ENCODE assay signal across 11 mouse cellular contexts in genomic region chr13:54384518-54384917, GRCm38 (mm10). TPM values are rescaled to one million over a fixed set of nuclear protein-coding genes. Genes with fewer than 3 reads are reported as not detected.
DNase-seq lines count a peak whose midpoint lies in the region; ATAC-seq lines count a peak whose summit lies in the region.
"Had no signal": no experiment of that assay in that cellular context is flagged by ENCODE, and none has a peak within 500 bp of the region (broad histone marks: within the 10 kb centered on the region; RNA-seq: fewer than 3 reads in every experiment).

No protein-coding gene starts in this region.

- H3K9ac ChIP-seq in hindbrain, embryonic 12.5 days, result no peak overlapping the region
- H3K9ac ChIP-seq in hindbrain, embryonic 14.5 days, result no peak overlapping the region
- H3K9ac ChIP-seq in neural tube, embryonic 11.5 days (ENCODE audit: low read length), result peak overlapping the region; percentile 18
- H3K9ac ChIP-seq in forebrain, embryonic 15.5 days (replicated peaks), result 0 out of 2 replicates have a peak overlapping the region, but pooled peaks have one; percentile 8
- H3K9ac ChIP-seq in neural tube, embryonic 14.5 days (replicated peaks; ENCODE audit: low read depth, low read length), result no peak overlapping the region
- H3K9ac ChIP-seq: liver, postnatal 0 days had no signal

- H3K9me3 ChIP-seq in hindbrain, embryonic 12.5 days (replicated peaks), result no peaks in the 10 kb centered on the region
- H3K9me3 ChIP-seq in hindbrain, embryonic 14.5 days (ENCODE audit: control insufficient read depth, low read length), result no peaks in the 10 kb centered on the region
- H3K9me3 ChIP-seq in neural tube, embryonic 11.5 days (ENCODE audit: control insufficient read depth, low read length), result no peaks in the 10 kb centered on the region
- no peaks in the 10 kb centered on the region for H3K9me3 ChIP-seq in forebrain, embryonic 15.5 days
- H3K9me3 ChIP-seq in neural tube, embryonic 14.5 days (ENCODE audit: control insufficient read depth, low read length), result no peaks in the 10 kb centered on the region

- DNase-seq in hindbrain, embryonic 14.5 days (ENCODE audit: low spot score), result no peak
- DNase-seq in neural tube, embryonic 11.5 days (ENCODE audit: low spot score), result no peak
- DNase-seq in neural tube, embryonic 10.5 days (ENCODE audit: extremely low spot score, low spot score), result no peak
- DNase-seq in adrenal gland, adult 18-20 months (ENCODE audit: low spot score in 2 of 2), result no peak
- DNase-seq: adrenal gland, postnatal 10 days; layer of hippocampus, postnatal 36 days; liver, postnatal 0 days had no signal

- ATAC-seq in hindbrain, embryonic 12.5 days (ENCODE audit: low FRiP score), result 0 out of 2 replicates have a peak, but pooled peaks have one; percentile 53
- ATAC-seq in hindbrain, embryonic 14.5 days (ENCODE audit: low FRiP score), result no peak
- ATAC-seq in neural tube, embryonic 11.5 days (ENCODE audit: insufficient read depth, low FRiP score, low TSS enrichment), result no peak
- ATAC-seq in forebrain, embryonic 15.5 days (replicated peaks), result peak; percentile 46; the same call in 1 of the 2 replicates
- ATAC-seq in neural tube, embryonic 14.5 days (ENCODE audit: low read depth), result no peak
- no peak for ATAC-seq in CD4-positive, CD25-positive, alpha-beta regulatory T cell, adult 4 months
- ATAC-seq: liver, postnatal 0 days had no signal

- H3K4me1 ChIP-seq in hindbrain, embryonic 12.5 days, result peaks cover 13% of the 10 kb centered on the region
- peaks cover 13% of the 10 kb centered on the region for H3K4me1 ChIP-seq in hindbrain, embryonic 14.5 days (replicated peaks; ENCODE audit: control insufficient read depth, insufficient read depth, low read length)
- peaks cover 5% of the 10 kb centered on the region; the same call in 1 of the 2 replicates for H3K4me1 ChIP-seq in neural tube, embryonic 11.5 days (ENCODE audit: control insufficient read depth, insufficient read depth, low read length)
- H3K4me1 ChIP-seq in forebrain, embryonic 15.5 days, result peaks cover 42% of the 10 kb centered on the region
- peaks cover 15% of the 10 kb centered on the region; the same call in 1 of the 2 replicates for H3K4me1 ChIP-seq in neural tube, embryonic 14.5 days (ENCODE audit: control insufficient read depth, insufficient read depth, low read length)

- H3K27me3 ChIP-seq in hindbrain, embryonic 12.5 days, result no peaks in the 10 kb centered on the region
- no peaks in the 10 kb centered on the region for H3K27me3 ChIP-seq in hindbrain, embryonic 14.5 days (ENCODE audit: control insufficient read depth, insufficient read depth, low read length)
- H3K27me3 ChIP-seq in neural tube, embryonic 11.5 days (ENCODE audit: control insufficient read depth, insufficient read depth, low read length), result no peaks in the 10 kb centered on the region
- no peaks in the 10 kb centered on the region for H3K27me3 ChIP-seq in forebrain, embryonic 15.5 days
- no peaks in the 10 kb centered on the region for H3K27me3 ChIP-seq in neural tube, embryonic 14.5 days (ENCODE audit: control insufficient read depth, insufficient read depth, low read length)

- H3K36me3 ChIP-seq in hindbrain, embryonic 12.5 days, result peaks cover 5% of the 10 kb centered on the region; the same call in 1 of the 2 replicates
- H3K36me3 ChIP-seq in hindbrain, embryonic 14.5 days (replicated peaks; ENCODE audit: control insufficient read depth, insufficient read depth), result no peaks in the 10 kb centered on the region
- no peaks in the 10 kb centered on the region for H3K36me3 ChIP-seq in neural tube, embryonic 11.5 days (ENCODE audit: control insufficient read depth, insufficient read depth, low read length)
- H3K36me3 ChIP-seq in forebrain, embryonic 15.5 days, result 0 out of 2 replicates have a peak, but pooled peaks cover 6% of the 10 kb centered on the region
- H3K36me3 ChIP-seq in neural tube, embryonic 14.5 days (ENCODE audit: control insufficient read depth, insufficient read depth, low read length), result no peaks in the 10 kb centered on the region

- H3K4me2 ChIP-seq in hindbrain, embryonic 12.5 days (replicated peaks), result no peak overlapping the region
- no peak overlapping the region for H3K4me2 ChIP-seq in hindbrain, embryonic 14.5 days (replicated peaks)
- H3K4me2 ChIP-seq in neural tube, embryonic 11.5 days (ENCODE audit: low read depth), result 0 out of 2 replicates have a peak overlapping the region, but pooled peaks have one; percentile 9
- no peak overlapping the region for H3K4me2 ChIP-seq in forebrain, embryonic 15.5 days (replicated peaks)
- H3K4me2 ChIP-seq in neural tube, embryonic 14.5 days (ENCODE audit: low read depth, low read length), result 0 out of 2 replicates have a peak overlapping the region, but pooled peaks have one; percentile 23

- H3K27ac ChIP-seq in hindbrain, embryonic 12.5 days, result no peak overlapping the region
- H3K27ac ChIP-seq in hindbrain, embryonic 14.5 days, result no peak overlapping the region
- no peak overlapping the region for H3K27ac ChIP-seq in neural tube, embryonic 11.5 days (ENCODE audit: low read depth, low read length)
- peak overlapping the region; percentile 59; the same call in 1 of the 2 replicates for H3K27ac ChIP-seq in forebrain, embryonic 15.5 days (replicated peaks)
- H3K27ac ChIP-seq in neural tube, embryonic 14.5 days (ENCODE audit: low read depth, low read length), result peak overlapping the region; percentile 22; the same call in 1 of the 2 replicates

- WGBS in hindbrain, embryonic 12.5 days, result 33% methylated on average over 5 of the region's 5 CpGs
- WGBS in hindbrain, embryonic 14.5 days, result 40% methylated on average over 5 of the region's 5 CpGs
- WGBS in neural tube, embryonic 11.5 days, result 22% methylated on average over 5 of the region's 5 CpGs
- WGBS in forebrain, embryonic 15.5 days, result 36% methylated on average over 5 of the region's 5 CpGs
- 29% methylated on average over 5 of the region's 5 CpGs for WGBS in neural tube, embryonic 14.5 days

- H3K4me3 ChIP-seq in hindbrain, embryonic 12.5 days, result no peak overlapping the region
- H3K4me3 ChIP-seq in hindbrain, embryonic 14.5 days (replicated peaks; ENCODE audit: low read length), result no peak overlapping the region
- H3K4me3 ChIP-seq in neural tube, embryonic 11.5 days (ENCODE audit: low read depth, low read length), result no peak overlapping the region
- H3K4me3 ChIP-seq in forebrain, embryonic 15.5 days, result no peak overlapping the region
- no peak overlapping the region for H3K4me3 ChIP-seq in neural tube, embryonic 14.5 days (ENCODE audit: low read depth, low read length)

RNA-seq across cellular contexts. Expression of gene Cplx2, which starts 13.4 kb away (rescaled TPM):
- polyA plus RNA-seq in hindbrain, embryonic 12.5 days (2016; fragmentation: Nextera tagmentation; extraction: Ambion mirVana), result 12.5 and 13.8 TPM in 2 replicates
- 24.9 and 30.1 TPM in 2 replicates for polyA plus RNA-seq in hindbrain, embryonic 14.5 days (2014; fragmentation: Nextera tagmentation; extraction: Ambion mirVana)
- polyA plus RNA-seq in neural tube, embryonic 11.5 days (2014; fragmentation: Nextera tagmentation; extraction: Ambion mirVana), result 11.2 and 11.7 TPM in 2 replicates
- 26.8 and 30.2 TPM in 2 replicates for polyA plus RNA-seq in forebrain, embryonic 15.5 days (2015; fragmentation: Nextera tagmentation; extraction: Ambion mirVana)
- polyA plus RNA-seq in neural tube, embryonic 14.5 days (2014; fragmentation: Nextera tagmentation; extraction: Ambion mirVana), result 23.6 and 24.1 TPM in 2 replicates
- not detected for polyA plus RNA-seq in CD4-positive, CD25-positive, alpha-beta regulatory T cell, adult 4 months (2017; shearing (Covaris generic))
- 10 to 100 TPM; 20.9 to 21.3 TPM for total RNA-seq in adrenal gland, adult 18-20 months (2021)

Comparison
In these comparisons a context has a peak if more than half of its experiments do, and no peak if none do; other contexts are left out.
1. ATAC-seq: peak in hindbrain, embryonic 12.5 days (single experiment) and forebrain, embryonic 15.5 days (single experiment); none in hindbrain, embryonic 14.5 days (single experiment), neural tube, embryonic 11.5 days (single experiment), neural tube, embryonic 14.5 days (single experiment) and CD4-positive, CD25-positive, alpha-beta regulatory T cell, adult 4 months (single experiment).
2. H3K27ac ChIP-seq: peak in forebrain, embryonic 15.5 days (single experiment) and neural tube, embryonic 14.5 days (single experiment); none in hindbrain, embryonic 12.5 days (single experiment), hindbrain, embryonic 14.5 days (single experiment) and neural tube, embryonic 11.5 days (single experiment).
3. H3K9ac ChIP-seq: peak in neural tube, embryonic 11.5 days (single experiment) and forebrain, embryonic 15.5 days (single experiment); none in hindbrain, embryonic 12.5 days (single experiment), hindbrain, embryonic 14.5 days (single experiment) and neural tube, embryonic 14.5 days (single experiment).
4. H3K4me2 ChIP-seq: peak in neural tube, embryonic 11.5 days (single experiment) and neural tube, embryonic 14.5 days (single experiment); none in hindbrain, embryonic 12.5 days (single experiment), hindbrain, embryonic 14.5 days (single experiment) and forebrain, embryonic 15.5 days (single experiment).
5. RNA of gene Cplx2, which starts 13.4 kb away (polyA plus RNA-seq): 26.8 to 30.2 TPM in forebrain, embryonic 15.5 days, 24.9 to 30.1 TPM in hindbrain, embryonic 14.5 days, 23.6 to 24.1 TPM in neural tube, embryonic 14.5 days, 12.5 to 13.8 TPM in hindbrain, embryonic 12.5 days and 11.2 to 11.7 TPM in neural tube, embryonic 11.5 days; not detected in CD4-positive, CD25-positive, alpha-beta regulatory T cell, adult 4 months; every median in the first group is over 10 times any median in the second.